Mouse (Mus musculus) c-Kit-negative CD71-positive TER-119-positive erythroid progenitor cells, embryonic 14.5 days (primary cell): ENCODE measurements around the gene Fxyd3.

Experiments used
- DNase-seq: peaks from one replicate; pipeline ENCODE4 v3.0.0-alpha.2; 2013; ENCODE audit warnings: low read depth, low spot score

The Fxyd3 gene

GRCm38 (mm10) chr7:31098697-31099611 lies 22.4 kb upstream of the Fxyd3 start:
- no peak for DNase-seq

DNA sequence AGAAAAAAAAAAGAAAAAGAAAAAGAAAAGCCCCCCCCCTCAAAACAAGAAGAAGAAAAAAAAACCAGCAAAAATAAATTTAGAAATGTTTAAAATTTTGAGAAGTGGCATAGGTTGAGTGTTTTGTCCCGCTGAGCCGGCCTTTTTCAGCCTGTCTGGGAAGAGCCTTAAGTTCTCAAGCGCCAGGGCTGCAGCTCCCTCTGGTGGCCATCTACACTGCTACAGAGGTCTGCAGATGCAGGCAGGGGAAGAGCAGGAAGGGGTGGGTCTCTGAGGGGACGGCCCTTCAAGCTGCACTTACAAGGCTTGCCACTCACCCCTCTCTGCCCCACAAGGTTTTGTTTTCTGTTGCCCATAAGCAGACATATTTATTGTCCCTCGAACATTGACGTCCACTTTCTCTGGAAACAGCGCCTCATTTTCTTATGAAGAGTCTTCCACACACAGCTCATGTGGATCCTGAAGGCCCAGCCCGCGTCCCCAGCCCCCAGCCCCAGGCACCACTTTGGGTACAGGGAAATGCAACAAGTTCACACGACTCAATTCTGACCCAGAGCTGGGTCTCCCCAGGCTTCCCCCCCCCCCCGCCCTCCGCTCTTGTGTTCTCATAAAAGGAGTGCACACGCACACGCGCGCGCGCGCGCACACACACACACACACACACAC lies 21.2 kb upstream of the Fxyd3 start:
- no peak for DNase-seq

DNA sequence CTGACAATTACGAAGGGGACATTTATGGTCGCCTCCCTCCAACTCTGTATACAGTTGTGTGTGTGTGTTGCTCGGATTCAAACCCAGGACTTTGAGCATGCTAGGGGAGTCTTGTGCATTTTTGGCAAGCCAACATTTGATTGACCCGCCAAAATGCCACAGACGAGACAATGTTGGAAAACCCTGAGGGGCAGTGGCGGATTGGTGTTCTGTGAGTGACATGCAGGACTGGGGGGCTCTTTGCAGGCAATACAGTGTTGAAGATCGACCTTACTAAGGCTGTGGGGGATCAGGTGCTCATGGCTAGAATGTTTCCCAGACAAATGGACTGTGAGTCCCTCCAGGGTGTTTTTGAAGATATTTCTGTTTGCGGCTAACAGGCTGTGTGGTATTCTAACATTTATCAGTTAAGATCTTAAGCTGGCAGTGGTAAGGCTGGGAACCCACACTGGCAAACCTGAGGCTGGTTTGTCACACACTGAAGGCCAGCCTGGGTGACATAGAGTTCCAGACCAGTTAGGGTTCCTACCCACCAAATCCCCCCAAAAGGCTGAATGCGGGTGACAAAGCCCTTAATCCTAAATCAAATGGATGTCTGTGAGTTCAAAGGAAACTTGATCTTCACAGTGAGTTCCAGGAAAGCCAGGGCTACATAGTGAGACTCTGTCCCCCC lies 20.5 kb upstream of the Fxyd3 start:
- no peak for DNase-seq

- DNase-seq, result no peak
Observed at GRCm38 (mm10) chr7:31094774-31095501, 18.4 kb upstream of the Fxyd3 start.

DNA sequence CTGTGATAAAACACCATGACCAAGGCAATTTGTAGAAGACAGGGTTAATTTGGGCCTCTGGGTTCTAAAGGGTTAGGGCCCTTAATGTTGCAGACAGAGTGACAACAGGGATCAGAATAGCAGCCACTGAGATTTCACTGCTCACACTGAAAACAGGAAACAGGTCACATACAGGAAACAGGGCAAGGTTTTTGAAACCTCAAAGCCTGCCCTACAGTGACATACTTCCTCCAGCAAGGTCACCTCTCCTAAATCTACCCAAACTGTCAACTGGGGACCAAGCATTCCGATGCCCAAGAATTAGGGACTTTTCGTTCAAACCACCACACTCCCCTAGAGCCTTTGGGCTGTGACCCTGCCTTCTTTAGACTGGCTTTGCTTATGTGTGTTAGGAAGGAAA lies 13.2 kb upstream of the Fxyd3 start:
- no peak for DNase-seq

- no peak for DNase-seq
Observed at GRCm38 (mm10) chr7:31088206-31088605, 11.7 kb upstream of the Fxyd3 start.

- no peak for DNase-seq
Observed at GRCm38 (mm10) chr7:31087262-31087661, 10.8 kb upstream of the Fxyd3 start.

DNA sequence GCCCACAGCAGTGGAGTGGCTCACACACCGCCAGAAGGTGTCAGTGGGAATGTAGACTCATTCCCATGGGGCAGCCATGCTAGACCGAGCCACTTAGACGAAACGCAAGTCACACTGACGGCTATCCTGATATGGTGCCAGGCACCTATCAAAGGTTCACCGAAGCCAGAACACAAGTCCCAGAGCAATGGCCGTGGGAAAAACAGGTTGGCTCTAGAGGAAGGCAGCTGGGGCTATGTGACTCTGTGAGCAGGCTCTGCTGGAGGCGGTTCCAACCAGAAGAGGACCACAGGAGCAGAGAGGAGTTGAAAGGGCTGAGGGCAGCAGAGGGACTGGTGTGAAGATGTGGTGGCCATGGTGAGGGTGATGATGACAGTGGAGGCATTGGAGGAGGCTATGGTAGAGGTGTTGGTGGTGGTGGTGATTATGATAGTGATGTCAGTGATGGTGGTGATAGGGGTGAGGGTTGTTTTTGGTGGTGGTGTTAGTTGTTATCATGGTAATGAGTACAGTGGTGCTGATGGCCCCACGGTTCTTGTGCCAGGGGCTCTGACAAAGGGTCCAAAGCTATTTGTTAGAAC lies 9.8 kb upstream of the Fxyd3 start:
- DNase-seq, result no peak

GRCm38 (mm10) chr7:31085171-31085570 lies 8.7 kb upstream of the Fxyd3 start:
- DNase-seq, result no peak

DNA sequence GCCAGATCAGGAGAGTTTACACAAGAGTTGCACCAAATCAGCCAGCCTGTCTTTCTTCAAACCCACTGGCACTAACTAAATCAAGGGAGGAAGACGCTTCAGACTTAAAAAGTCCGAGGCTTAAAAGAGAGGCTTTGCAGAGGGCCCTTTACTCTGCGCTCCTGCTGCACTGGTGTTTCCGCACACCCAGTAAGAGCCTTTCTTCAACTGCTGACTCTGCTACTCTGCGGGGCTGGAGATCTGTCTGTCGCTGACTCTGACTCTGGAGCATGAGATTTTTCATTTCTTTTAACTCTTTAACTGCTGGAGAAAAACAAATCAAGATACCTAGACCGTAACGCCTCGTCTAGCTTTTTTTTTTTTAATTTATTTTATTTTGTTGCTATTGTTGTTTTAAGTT lies 7.6 kb upstream of the Fxyd3 start:
- DNase-seq, result no peak

- no peak for DNase-seq
Observed at GRCm38 (mm10) chr7:31082831-31083588, 6.5 kb upstream of the Fxyd3 start.

- no peak for DNase-seq
Observed at GRCm38 (mm10) chr7:31082106-31082505, 5.6 kb upstream of the Fxyd3 start.

GRCm38 (mm10) chr7:31081106-31081505 lies 4.6 kb upstream of the Fxyd3 start:
- DNase-seq, result no peak

DNA sequence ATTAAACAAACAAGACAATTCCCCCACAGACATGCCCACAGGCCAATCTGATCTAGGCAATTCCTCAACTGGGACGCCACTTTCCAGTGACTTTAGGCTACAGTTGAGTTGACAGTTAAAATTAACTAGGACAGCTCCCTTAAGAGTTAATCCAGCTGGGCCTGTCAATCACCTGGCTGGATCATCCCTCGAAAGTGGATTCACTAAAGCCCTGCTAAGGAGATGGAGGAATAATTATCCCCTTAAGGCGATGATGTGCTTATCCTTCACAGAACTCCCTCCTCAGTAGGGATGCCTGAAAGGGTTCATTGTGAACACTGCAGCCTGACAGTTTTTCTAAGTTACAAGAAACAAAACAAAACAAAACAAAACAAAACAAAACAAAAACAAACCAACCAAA lies 4.1 kb upstream of the Fxyd3 start:
- no peak for DNase-seq

GRCm38 (mm10) chr7:31079670-31080069 lies 3.2 kb upstream of the Fxyd3 start:
- DNase-seq, result no peak

DNA sequence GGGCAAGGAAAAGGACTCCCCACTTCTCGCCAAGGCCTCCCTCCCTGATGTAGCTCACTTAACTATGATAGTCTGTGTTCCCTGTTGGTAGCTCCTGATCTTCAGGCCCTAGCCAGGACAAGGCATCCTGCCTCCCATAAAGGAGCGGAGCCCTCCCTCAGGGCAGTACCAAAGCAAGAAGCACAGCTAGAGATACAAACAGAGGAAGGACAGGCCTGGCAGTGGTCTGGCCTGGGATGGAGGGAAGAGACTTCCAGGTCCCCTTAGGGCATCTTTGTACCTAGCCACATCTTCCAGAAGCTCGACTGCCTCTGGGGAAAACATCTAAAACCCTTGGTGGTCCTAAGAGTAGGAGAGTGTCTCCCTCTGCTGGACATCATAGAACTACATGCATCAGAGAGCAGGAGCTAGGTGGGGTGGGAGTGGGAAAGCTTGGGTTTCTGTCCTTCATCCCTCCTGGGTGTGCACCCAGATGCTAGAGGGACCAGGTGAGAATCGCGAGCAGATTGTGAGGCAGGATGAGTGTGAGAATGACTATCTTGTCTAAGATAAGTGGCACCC lies 1.5 kb upstream of the Fxyd3 start:
- no peak for DNase-seq

- DNase-seq, result no peak
Observed at GRCm38 (mm10) chr7:31077470-31077869, 966 bp upstream of the Fxyd3 start.

GRCm38 (mm10) chr7:31074713-31075069 lies 1.8 kb downstream of the Fxyd3 start:
- no peak for DNase-seq

- DNase-seq, result no peak
Observed at GRCm38 (mm10) chr7:31074061-31074712, 2.3 kb downstream of the Fxyd3 start.

- DNase-seq, result no peak
Observed at GRCm38 (mm10) chr7:31073546-31073945, 3.0 kb downstream of the Fxyd3 start.
